Mouse (Mus musculus) sigmoid colon, adult 10 weeks (tissue): ENCODE data around the gene Aox3. TPM values are rescaled to one million over a fixed set of nuclear protein-coding genes. Genes with fewer than 3 reads are reported as not detected.

Source experiments
- polyA plus RNA-seq: library from polyadenylated mRNA; stranded (reverse); fragments of 350-450 nt; fragmentation: Illumina TruSeq; extraction: RNeasy Lipid Tissue Mini Kit (QIAGEN cat#74804); gene quantifications from one replicate; pipeline ENCODE4 v1.2.3, GENCODE M21; 2014; ENCODE audit warnings: low read depth, low replicate concordance

Gene Aox3
- polyA plus RNA-seq: 0.32 TPM

DNA sequence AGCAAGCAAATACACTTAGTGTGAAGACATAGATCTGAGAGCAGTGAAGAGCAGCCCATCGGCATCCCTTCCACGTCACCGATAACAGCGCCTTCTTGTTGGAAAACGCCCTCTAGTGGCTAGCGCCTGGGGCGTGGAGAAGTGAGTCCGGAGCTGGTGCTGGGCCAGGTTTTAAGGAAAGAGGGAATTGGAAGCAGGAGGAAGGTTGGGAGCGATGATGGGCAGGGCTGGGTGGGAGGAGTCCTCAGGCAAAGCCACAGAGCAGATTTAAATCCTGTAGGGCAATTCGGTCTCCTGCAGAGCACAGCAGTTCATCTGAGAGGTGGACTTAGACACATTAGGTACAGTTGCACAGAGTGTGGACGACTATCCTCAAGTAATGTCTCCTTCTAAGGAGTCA lies at the start of gene Aox3:
Aox3 (plus strand) TSS at position 251 of the 400 bp plus-strand sequence.

DNA sequence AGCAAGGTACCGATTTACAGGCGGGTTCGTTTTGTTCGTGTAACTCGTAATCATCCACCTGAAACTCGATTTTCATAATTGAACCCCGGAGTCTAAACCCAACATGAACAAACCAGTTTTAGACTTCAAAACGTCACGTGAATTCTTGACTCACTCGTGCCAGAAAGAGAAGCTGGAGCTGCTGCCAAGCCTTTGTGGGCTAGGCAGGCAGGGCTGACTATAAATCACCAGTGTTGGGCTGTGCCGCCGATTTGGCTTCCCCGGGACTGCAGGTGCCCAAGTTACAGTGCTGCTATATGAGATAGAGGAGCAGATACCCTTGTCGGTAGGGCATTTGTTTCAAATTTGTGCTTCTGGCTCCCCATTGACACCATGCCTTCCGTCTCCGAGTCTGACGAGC lies 97.3 kb downstream of the Aox3 start, which contains the start of gene Aox4:
Aox4 (plus strand) TSS at position 195 of the 400 bp plus-strand sequence.

Other genes with a start within 250 kb of the Aox3 start
- 12.8 TPM for gene Sgo2a, start 117.2 kb upstream of the Aox3 start, polyA plus RNA-seq
- gene Kctd18, start 94.2 kb upstream of the Aox3 start, polyA plus RNA-seq: 29.3 TPM
- 2.3 TPM for gene Aox1, start 83.2 kb upstream of the Aox3 start, polyA plus RNA-seq
- gene Aox4, start 97.3 kb downstream of the Aox3 start, polyA plus RNA-seq: not detected
- gene Aox2, start 165.2 kb downstream of the Aox3 start, polyA plus RNA-seq: 0.22 TPM